Mouse (Mus musculus) effector memory CD4-positive, alpha-beta T cell, adult 7 months (primary cell): ENCODE measurements around the gene Eif4e3. TPM values are rescaled to one million over a fixed set of nuclear protein-coding genes. Genes with fewer than 3 reads are reported as not detected.

Experiments used
- polyA plus RNA-seq: library from polyadenylated mRNA; unstranded; fragments of 100-300 nt; shearing (Covaris generic); gene quantifications from one replicate; pipeline ENCODE4 v1.2.1, GENCODE M21; 2017

Eif4e3 gene
- 10.3 TPM for polyA plus RNA-seq

GRCm38 (mm10) chr6:99666318-99667171 lies at the start of gene Eif4e3, which contains the start of gene Gm20696:
TSS of gene Eif4e3 (minus strand) at chr6:99666771.
TSS of gene Gm20696 (minus strand) at chr6:99666797.

GRCm38 (mm10) chr6:99692206-99692915 lies 25.8 kb upstream of the Eif4e3 start, which contains the start of gene Gpr27:
TSS of gene Gpr27 (plus strand) at chr6:99692679.

Other genes starting within 250 kb of the Eif4e3 start
- gene Foxp1, start 144.1 kb downstream of the Eif4e3 start, polyA plus RNA-seq: 256 TPM
- 4.8 TPM for gene Gm20696, start within 50 bp of the Eif4e3 start, polyA plus RNA-seq
- not detected for gene Gpr27, start 25.9 kb upstream of the Eif4e3 start, polyA plus RNA-seq
- gene Prok2, start 59.6 kb upstream of the Eif4e3 start, polyA plus RNA-seq: not detected